Mouse (Mus musculus) spleen, postnatal 14 days (tissue): ENCODE measurements around the gene Calhm5.

Experiments used
- DNase-seq, 2 experiments: peaks; one replicate each; pipeline ENCODE4 v3.0.0; 2021 to 2022; ENCODE audit warnings: low spot score in 2 of 2

Gene Calhm5

GRCm38 (mm10) chr10:34071650-34072049 is 24.7 kb downstream of the Calhm5 start:
- no peak for DNase-seq

- no peak for DNase-seq
Measured at GRCm38 (mm10) chr10:34070999-34071492, 25.3 kb downstream of the Calhm5 start.

GRCm38 (mm10) chr10:34069606-34070005 is 26.7 kb downstream of the Calhm5 start:
- no peak for DNase-seq

- no peak for DNase-seq
Measured at GRCm38 (mm10) chr10:34066591-34066990, 29.7 kb downstream of the Calhm5 start.

GRCm38 (mm10) chr10:34053987-34054386 is 42.3 kb downstream of the Calhm5 start:
- DNase-seq: no peak

- DNase-seq: no peak
Measured at GRCm38 (mm10) chr10:34044210-34044609, 52.1 kb downstream of the Calhm5 start, which contains the start of gene Calhm4. Gene Calhm4, minus strand, starts transcription at chr10:34044310.
